Mouse (Mus musculus): ENCODE results near the gene Hs2st1. TPM values are rescaled to one million over a fixed set of nuclear protein-coding genes. Genes with fewer than 3 reads are reported as not detected.

Gene Hs2st1
- polyA plus RNA-seq, 1 experiment = not detected

DNA sequence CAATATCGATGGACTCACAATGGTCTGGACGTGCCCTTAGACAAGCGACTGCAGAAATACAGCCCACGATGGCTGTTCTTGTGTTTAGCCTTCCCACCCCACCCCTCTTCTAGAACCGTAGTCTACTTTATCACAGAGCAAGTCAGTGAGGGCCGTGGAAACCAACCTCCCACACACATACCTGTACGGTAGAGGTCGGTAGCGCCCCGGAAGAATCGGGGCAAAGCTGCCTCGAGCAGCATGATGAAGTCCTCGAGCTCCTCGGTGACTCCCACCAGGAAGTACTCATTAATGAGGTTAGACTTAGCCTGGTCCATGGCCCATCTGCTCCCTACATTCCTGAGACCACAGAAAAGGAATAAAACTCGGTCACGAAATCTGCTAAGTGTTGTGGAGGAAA, 134.7 kb downstream of the Hs2st1 start:
- Histone ChIP-seq H3K4me1 (ENCODE audit: control insufficient read depth, insufficient read depth, low read length) (peaks cover 4% of the 10 kb centered on the region; the same call in 1 of the 2 replicates), H3K27ac (ENCODE audit: insufficient read depth, low read depth, low read length) (no peak overlapping the region), H3K4me3 (ENCODE audit: insufficient read depth, low read depth, low read length) (no peak overlapping the region)
- TF ChIP-seq CTCF (IDR thresholded peaks at IDR 0.05; ENCODE audit: insufficient read depth, low read depth, low read length) = no peak
- TF ChIP-seq POLR2A (IDR thresholded peaks at IDR 0.05; ENCODE audit: insufficient read depth, low read depth, low read length) = no peak
- WGBS = 93% methylated on average over 16 of the region's 16 CpGs

- H3K27ac ChIP-seq (ENCODE audit: insufficient read depth, low read depth, low read length) = no peak overlapping the region
- TF ChIP-seq CTCF (IDR thresholded peaks at IDR 0.05; ENCODE audit: insufficient read depth, low read depth, low read length) (no peak), POLR2A (IDR thresholded peaks at IDR 0.05; ENCODE audit: insufficient read depth, low read depth, low read length) (no peak)
- H3K4me3 ChIP-seq (ENCODE audit: insufficient read depth, low read depth, low read length) = no peak overlapping the region
- WGBS = 92% methylated on average over 17 of the region's 17 CpGs
- peaks cover 4% of the 10 kb centered on the region; the same call in 1 of the 2 replicates for H3K4me1 ChIP-seq (ENCODE audit: control insufficient read depth, insufficient read depth, low read length)
These were observed 135.7 kb downstream of the Hs2st1 start for GRCm38 (mm10) chr3:144434276-144434675.

- TF ChIP-seq POLR2A (IDR thresholded peaks at IDR 0.05; ENCODE audit: insufficient read depth, low read depth, low read length) (no peak), CTCF (IDR thresholded peaks at IDR 0.05; ENCODE audit: insufficient read depth, low read depth, low read length) (no peak)
- Histone ChIP-seq H3K4me3 (ENCODE audit: insufficient read depth, low read depth, low read length) (no peak overlapping the region), H3K4me1 (ENCODE audit: control insufficient read depth, insufficient read depth, low read length) (peaks cover 4% of the 10 kb centered on the region; the same call in 1 of the 2 replicates), H3K27ac (ENCODE audit: insufficient read depth, low read depth, low read length) (no peak overlapping the region)
- WGBS = 97% methylated on average over 7 of the region's 7 CpGs
These were observed 136.9 kb downstream of the Hs2st1 start for GRCm38 (mm10) chr3:144433039-144433438.

DNA sequence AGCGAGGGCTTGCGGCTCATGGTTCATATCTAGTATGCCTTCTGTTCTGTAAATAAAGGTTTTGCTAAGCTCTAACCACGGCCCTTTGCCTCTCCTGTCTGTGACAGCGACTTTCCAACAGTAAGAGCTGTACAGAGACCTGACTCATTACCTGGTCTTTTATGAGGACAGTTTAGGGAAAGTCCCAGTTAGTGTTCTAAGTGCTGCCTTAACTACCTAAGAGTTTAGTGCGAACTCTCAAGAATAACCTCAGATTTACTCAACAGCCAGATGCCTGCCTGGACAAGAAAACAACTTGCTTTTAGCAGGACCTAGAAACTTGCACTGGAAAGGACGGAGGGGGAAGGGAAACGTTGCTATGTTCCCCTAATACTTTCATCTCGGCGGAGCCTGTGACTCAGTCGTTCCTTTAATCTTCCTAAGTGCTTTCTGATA, 137.8 kb downstream of the Hs2st1 start:
- Histone ChIP-seq H3K4me1 (ENCODE audit: control insufficient read depth, insufficient read depth, low read length) (peaks cover 2% of the 10 kb centered on the region; the same call in 1 of the 2 replicates), H3K27ac (ENCODE audit: insufficient read depth, low read depth, low read length) (no peak overlapping the region), H3K4me3 (ENCODE audit: insufficient read depth, low read depth, low read length) (no peak overlapping the region)
- TF ChIP-seq POLR2A (IDR thresholded peaks at IDR 0.05; ENCODE audit: insufficient read depth, low read depth, low read length) (no peak), CTCF (IDR thresholded peaks at IDR 0.05; ENCODE audit: insufficient read depth, low read depth, low read length) (no peak)
- 91% methylated on average over 10 of the region's 10 CpGs for WGBS

DNA sequence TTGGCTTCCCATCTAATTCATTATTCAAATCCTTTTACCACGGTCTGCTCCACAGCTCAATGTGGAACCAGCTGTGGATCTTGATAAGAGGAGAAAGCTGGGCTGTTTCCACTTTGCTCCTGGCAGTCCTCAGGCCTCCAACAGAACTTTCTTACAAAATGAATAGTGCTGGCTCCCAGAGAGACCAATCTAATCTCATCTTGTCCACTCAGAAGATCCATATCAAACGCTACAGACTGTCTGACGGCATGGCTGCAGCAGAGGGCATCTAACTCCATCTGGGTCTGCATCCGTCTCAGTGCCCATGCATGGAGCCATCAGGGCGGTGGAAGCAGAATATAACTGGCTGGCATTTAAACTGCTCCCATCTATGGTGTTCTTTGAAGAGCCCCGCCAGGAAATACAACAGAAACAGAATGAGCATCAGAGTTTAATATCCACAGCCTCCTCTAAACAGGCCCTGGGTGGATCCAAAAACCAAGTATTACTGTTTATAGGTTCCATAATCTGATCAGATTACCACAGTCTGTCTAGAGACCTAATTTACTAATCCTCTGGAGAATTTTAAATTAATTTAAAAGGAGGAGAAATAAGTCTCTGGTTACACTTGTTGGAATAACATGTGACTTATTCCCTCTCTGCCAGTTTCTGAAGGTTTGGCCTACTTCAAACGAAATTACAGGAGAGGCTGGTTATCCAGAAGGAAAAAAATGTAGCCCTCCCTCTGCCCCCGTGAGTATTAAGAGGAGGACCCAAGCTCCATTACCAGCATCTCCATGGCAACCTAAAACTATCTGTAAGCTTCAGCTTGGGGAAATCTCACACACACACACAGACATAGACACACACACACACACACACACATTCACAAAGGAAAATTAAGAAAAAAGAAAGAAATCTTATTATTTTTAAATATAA, 141.2 kb downstream of the Hs2st1 start:
- TF ChIP-seq CTCF (IDR thresholded peaks at IDR 0.05; ENCODE audit: insufficient read depth, low read depth, low read length) = no peak
- no peak for TF ChIP-seq POLR2A (IDR thresholded peaks at IDR 0.05; ENCODE audit: insufficient read depth, low read depth, low read length)
- Histone ChIP-seq H3K27ac (ENCODE audit: insufficient read depth, low read depth, low read length) (no peak overlapping the region), H3K4me1 (ENCODE audit: control insufficient read depth, insufficient read depth, low read length) (peaks cover 6% of the 10 kb centered on the region), H3K4me3 (ENCODE audit: insufficient read depth, low read depth, low read length) (no peak overlapping the region)
- WGBS = 74% methylated on average over 8 of the region's 8 CpGs

DNA sequence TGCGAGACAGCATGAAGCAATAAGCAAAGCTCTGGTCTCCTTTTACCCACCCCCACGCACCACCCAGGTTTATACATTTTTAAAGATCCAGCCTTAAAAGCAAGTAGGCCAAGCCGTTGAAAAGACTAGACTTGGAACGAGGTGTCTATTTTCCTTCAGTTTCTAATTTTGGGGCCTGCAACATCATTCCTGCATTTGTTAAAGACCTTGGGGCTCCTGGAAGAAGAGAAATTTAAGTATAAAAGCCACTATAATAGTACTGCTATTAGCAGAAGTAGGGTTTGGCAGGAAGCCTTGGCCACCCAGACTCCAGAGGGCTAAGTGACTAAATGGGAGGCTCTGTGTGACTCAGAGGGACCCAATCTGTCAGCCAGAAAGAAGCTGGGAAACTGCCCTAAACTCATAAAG, 144.9 kb downstream of the Hs2st1 start:
- no peak for TF ChIP-seq CTCF (IDR thresholded peaks at IDR 0.05; ENCODE audit: insufficient read depth, low read depth, low read length)
- TF ChIP-seq POLR2A (IDR thresholded peaks at IDR 0.05; ENCODE audit: insufficient read depth, low read depth, low read length) = no peak
- peak overlapping the region; percentile 64 for H3K27ac ChIP-seq (ENCODE audit: insufficient read depth, low read depth, low read length)
- H3K4me3 ChIP-seq (ENCODE audit: insufficient read depth, low read depth, low read length) = no peak overlapping the region
- WGBS = 22% methylated on average over 4 of the region's 4 CpGs
- H3K4me1 ChIP-seq (ENCODE audit: control insufficient read depth, insufficient read depth, low read length) = peaks cover 6% of the 10 kb centered on the region

DNA sequence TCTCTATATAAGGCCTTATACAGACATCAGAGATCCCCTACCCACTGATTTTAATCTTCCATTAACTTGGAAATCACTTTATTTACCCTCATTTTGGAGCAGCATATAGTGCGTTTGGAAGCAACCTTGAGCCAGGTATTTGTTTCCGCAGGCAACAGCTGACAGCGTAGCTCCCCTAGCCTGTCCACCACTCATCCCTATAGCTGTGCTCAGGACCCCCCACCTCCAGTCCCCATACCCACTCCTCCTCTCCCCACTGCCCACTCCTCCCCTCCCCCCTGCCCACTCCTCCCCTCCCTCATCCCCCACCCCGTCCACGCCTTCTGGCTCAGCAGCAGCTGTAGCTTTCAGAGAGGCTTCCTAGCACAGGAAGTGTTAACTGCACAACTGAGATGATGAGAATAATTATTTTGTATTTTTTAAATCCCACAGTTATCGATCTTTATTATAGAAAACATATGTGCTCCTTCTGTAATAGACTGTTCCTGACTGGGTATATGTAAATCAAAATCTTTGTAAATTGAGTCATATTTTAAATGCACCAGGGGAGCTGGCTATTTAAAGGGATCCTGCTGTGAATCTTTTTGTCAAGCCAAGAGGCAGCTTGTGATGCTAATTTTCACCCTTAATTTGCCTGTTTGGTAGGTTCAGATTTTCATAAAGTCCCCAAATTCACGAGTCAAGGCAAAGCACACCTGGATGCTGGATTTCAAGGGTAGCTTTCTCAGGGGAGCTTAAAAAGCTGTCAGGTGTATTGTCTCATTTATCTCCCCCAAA, 148.4 kb downstream of the Hs2st1 start:
- H3K27ac ChIP-seq (ENCODE audit: insufficient read depth, low read depth, low read length) = no peak overlapping the region

GRCm38 (mm10) chr3:144413821-144414220, 156.2 kb downstream of the Hs2st1 start:
- TF ChIP-seq POLR2A (IDR thresholded peaks at IDR 0.05; ENCODE audit: insufficient read depth, low read depth, low read length) (no peak), CTCF (IDR thresholded peaks at IDR 0.05; ENCODE audit: insufficient read depth, low read depth, low read length) (no peak)
- H3K4me3 ChIP-seq (ENCODE audit: insufficient read depth, low read depth, low read length) = no peak overlapping the region
- no peaks in the 10 kb centered on the region for H3K4me1 ChIP-seq (ENCODE audit: control insufficient read depth, insufficient read depth, low read length)
- H3K27ac ChIP-seq (ENCODE audit: insufficient read depth, low read depth, low read length) = no peak overlapping the region
- 74% methylated on average over 7 of the region's 7 CpGs for WGBS

More for the DNA sequence above, 148.4 kb downstream of the Hs2st1 start:
- WGBS = 63% methylated on average over 7 of the region's 7 CpGs
- no peak for TF ChIP-seq POLR2A (IDR thresholded peaks at IDR 0.05; ENCODE audit: insufficient read depth, low read depth, low read length)
- no peak for TF ChIP-seq CTCF (IDR thresholded peaks at IDR 0.05; ENCODE audit: insufficient read depth, low read depth, low read length)
- Histone ChIP-seq H3K4me3 (ENCODE audit: insufficient read depth, low read depth, low read length) (no peak overlapping the region), H3K4me1 (ENCODE audit: control insufficient read depth, insufficient read depth, low read length) (peaks cover 6% of the 10 kb centered on the region)

All from olfactory bulb, adult 2 months (tissue).